Mouse (Mus musculus) hindbrain, embryonic 15.5 days (tissue): ENCODE results near the gene Fam83e. TPM values are rescaled to one million over a fixed set of nuclear protein-coding genes. Genes with fewer than 3 reads are reported as not detected.

Experiments
- ATAC-seq: fragments of 200-750 bp; cut with Nextera tagmentation; 2 replicates; pipeline ENCODE4 v1.8.0; 2017; ENCODE audit warnings: low read depth, moderate number of reproducible peaks, moderate TSS enrichment; ENCODE audit not compliant: low FRiP score
- H3K27ac ChIP-seq: fragments of 300-500 bp; sonication (generic); replicated peaks from 2 replicates; pipeline ENCODE4 v1.5.1; 2015; ENCODE audit warnings: mild to moderate bottlenecking, inconsistent platforms
- H3K27me3 ChIP-seq: fragments of 300-500 bp; sonication (generic); 2 replicates; pipeline ENCODE4 v1.6.1; 2015; ENCODE audit warnings: control low read depth, inconsistent platforms
- H3K36me3 ChIP-seq: fragments of 300-500 bp; sonication (generic); 2 replicates; pipeline ENCODE4 v1.6.1; 2015; ENCODE audit warnings: control low read depth, inconsistent platforms
- H3K4me1 ChIP-seq: fragments of 300-500 bp; sonication (generic); replicated peaks from 2 replicates; pipeline ENCODE4 v1.6.1; 2015; ENCODE audit warnings: control low read depth, inconsistent platforms
- H3K4me2 ChIP-seq: fragments of 300-500 bp; sonication (generic); 2 replicates; pipeline ENCODE4 v1.6.1; 2015; ENCODE audit warnings: moderate library complexity, mild to moderate bottlenecking, inconsistent platforms
- H3K4me3 ChIP-seq: fragments of 300-500 bp; sonication (generic); 2 replicates; pipeline ENCODE4 v1.5.1; 2015; ENCODE audit warnings: mild to moderate bottlenecking, inconsistent platforms
- H3K9ac ChIP-seq: fragments of 300-500 bp; sonication (generic); 2 replicates; pipeline ENCODE4 v1.6.1; 2015; ENCODE audit warnings: inconsistent platforms
- H3K9me3 ChIP-seq: fragments of 300-500 bp; sonication (generic); 2 replicates; pipeline ENCODE4 v1.6.1; 2016; ENCODE audit warnings: control low read depth, inconsistent platforms
- WGBS: fragments of 180-500 bp; shearing (Covaris S2); methylation state at CpG from one replicate; pipeline ENCODE4 v1.1.7; 2015; 5-methylcytosine and 5-hydroxymethylcytosine counted together
- polyA plus RNA-seq: library from polyadenylated mRNA; unstranded; fragments of >200 nt; fragmentation: Nextera tagmentation; extraction: Ambion mirVana; gene quantifications from 2 replicates; pipeline ENCODE4 v1.2.1, GENCODE M21; 2015

Gene Fam83e
- polyA plus RNA-seq, 1 experiment from 2014 or later = 0.57 TPM

DNA sequence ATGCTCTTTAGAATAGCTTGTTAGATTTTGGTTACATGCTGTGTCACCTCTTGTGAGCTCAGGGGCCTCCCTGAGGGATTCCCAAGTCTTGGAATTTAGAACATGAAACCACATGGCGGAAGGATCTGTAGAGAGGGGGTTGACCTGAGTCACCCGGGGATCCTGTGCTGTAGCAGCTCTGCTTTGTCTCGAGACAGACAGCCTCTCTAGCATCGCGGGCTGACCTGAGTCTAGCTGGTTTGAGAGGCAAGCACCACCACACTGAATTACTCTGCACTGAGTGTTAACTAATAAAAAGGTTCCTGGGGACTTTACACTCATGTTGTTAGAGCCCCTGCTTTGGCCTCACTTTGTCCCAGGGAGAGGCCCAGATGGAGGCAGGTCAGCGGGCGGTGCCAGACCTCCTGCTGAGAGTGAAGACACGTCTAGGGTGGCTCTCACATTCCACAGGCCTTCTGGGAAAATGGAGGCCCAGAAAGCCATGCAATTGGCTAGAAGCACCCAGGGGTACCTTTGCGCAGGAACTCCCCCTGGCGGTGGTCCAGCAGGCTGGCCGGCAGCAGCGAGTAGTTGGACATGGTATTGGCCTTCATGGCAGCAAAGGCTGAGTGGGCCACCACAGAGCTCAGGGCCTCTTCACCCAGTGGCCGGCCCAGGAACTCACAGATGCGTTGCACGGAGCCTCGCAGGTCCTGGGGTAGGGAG, 9.9 kb downstream of the Fam83e start:
- H3K27ac ChIP-seq = no peak overlapping the region
- H3K4me1 ChIP-seq = peaks cover 3% of the 10 kb centered on the region; the same call in 1 of the 2 replicates
- 0 out of 2 replicates have a peak, but pooled peaks cover 10% of the 10 kb centered on the region for H3K36me3 ChIP-seq
- no peaks in the 10 kb centered on the region for H3K27me3 ChIP-seq
- 16% methylated on average over 16 of the region's 16 CpGs for WGBS
- H3K4me3 ChIP-seq = no peak overlapping the region
- H3K9ac ChIP-seq = no peak overlapping the region
- no peak overlapping the region for H3K4me2 ChIP-seq
- no peak for ATAC-seq
- H3K9me3 ChIP-seq = no peaks in the 10 kb centered on the region

- no peaks in the 10 kb centered on the region for H3K9me3 ChIP-seq
- 83% methylated on average over 5 of the region's 5 CpGs for WGBS
- no peak overlapping the region for H3K9ac ChIP-seq
- H3K4me3 ChIP-seq = no peak overlapping the region
- peaks cover 3% of the 10 kb centered on the region; the same call in 1 of the 2 replicates for H3K4me1 ChIP-seq
- no peaks in the 10 kb centered on the region for H3K27me3 ChIP-seq
- no peak overlapping the region for H3K27ac ChIP-seq
- no peak for ATAC-seq
- no peak overlapping the region for H3K4me2 ChIP-seq
- no peaks in the 10 kb centered on the region for H3K36me3 ChIP-seq
Measured at GRCm38 (mm10) chr7:45733477-45733876, 12.5 kb downstream of the Fam83e start.

GRCm38 (mm10) chr7:45739162-45739763, 18.3 kb downstream of the Fam83e start:
- ATAC-seq = peak; percentile 88; the same call in 1 of the 2 replicates
- 0 out of 2 replicates have a peak, but pooled peaks cover 6% of the 10 kb centered on the region for H3K27me3 ChIP-seq

DNA sequence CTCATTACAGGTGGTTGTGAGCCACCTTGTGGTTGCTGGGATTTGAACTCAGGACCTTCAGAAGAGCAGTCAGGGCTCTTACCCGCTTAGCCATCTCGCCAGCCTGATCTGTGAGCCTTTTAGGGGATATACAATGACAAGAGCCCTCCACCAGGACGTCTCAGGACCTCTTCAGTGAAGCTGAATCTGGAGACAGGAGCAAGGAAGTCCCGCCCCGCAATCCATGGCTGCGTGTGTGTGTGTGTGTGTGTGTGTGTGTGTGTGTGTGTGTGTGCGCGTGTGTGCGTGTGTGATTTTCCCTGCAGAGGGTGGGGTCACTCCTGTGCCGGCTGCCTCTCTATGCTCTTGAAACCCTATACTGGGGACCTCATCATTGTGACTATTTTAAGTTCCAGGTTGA, 18.8 kb downstream of the Fam83e start:
- Histone ChIP-seq H3K9ac (no peak overlapping the region), H3K4me1 (no peaks in the 10 kb centered on the region), H3K4me2 (no peak overlapping the region), H3K27me3 (0 out of 2 replicates have a peak, but pooled peaks cover 6% of the 10 kb centered on the region), H3K9me3 (no peaks in the 10 kb centered on the region), H3K36me3 (no peaks in the 10 kb centered on the region), H3K4me3 (no peak overlapping the region), H3K27ac (no peak overlapping the region)
- 69% methylated on average over 10 of the region's 10 CpGs for WGBS
- no peak for ATAC-seq

More at GRCm38 (mm10) chr7:45739162-45739763, 18.3 kb downstream of the Fam83e start:
- H3K27ac ChIP-seq = no peak overlapping the region
- H3K4me1 ChIP-seq = no peaks in the 10 kb centered on the region
- H3K4me3 ChIP-seq = no peak overlapping the region
- H3K9ac ChIP-seq = no peak overlapping the region
- no peak overlapping the region for H3K4me2 ChIP-seq
- H3K36me3 ChIP-seq = no peaks in the 10 kb centered on the region
- 8% methylated on average over 9 of the region's 9 CpGs for WGBS
- no peaks in the 10 kb centered on the region for H3K9me3 ChIP-seq

DNA sequence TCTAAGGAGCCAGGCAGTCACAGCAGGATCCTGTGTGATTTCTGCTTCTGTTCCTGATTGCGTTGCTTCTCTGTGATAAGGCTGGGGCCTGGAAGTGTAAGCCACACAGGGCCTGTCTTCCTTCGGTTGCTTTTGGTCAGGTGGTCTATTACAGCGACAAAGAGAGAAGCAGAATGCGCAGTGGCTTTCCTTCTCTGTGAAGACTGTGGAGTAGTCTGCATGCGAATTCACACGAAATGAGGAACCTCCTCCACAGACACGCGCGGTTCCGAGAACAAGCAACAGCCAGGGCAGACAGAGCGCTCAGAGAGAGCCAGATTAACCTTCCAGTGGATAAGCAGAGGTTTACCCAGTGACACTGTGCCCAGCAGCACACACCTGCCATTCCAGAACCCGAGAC, 20.3 kb downstream of the Fam83e start:
- Histone ChIP-seq H3K9me3 (no peaks in the 10 kb centered on the region), H3K27ac (no peak overlapping the region), H3K4me2 (peak overlapping the region; percentile 36; the same call in 1 of the 2 replicates), H3K36me3 (no peaks in the 10 kb centered on the region), H3K9ac (no peak overlapping the region), H3K4me1 (no peaks in the 10 kb centered on the region), H3K4me3 (no peak overlapping the region), H3K27me3 (0 out of 2 replicates have a peak, but pooled peaks cover 6% of the 10 kb centered on the region)
- WGBS = 90% methylated on average over 12 of the region's 12 CpGs
- no peak for ATAC-seq

GRCm38 (mm10) chr7:45741777-45742176, 20.8 kb downstream of the Fam83e start:
- H3K36me3 ChIP-seq = no peaks in the 10 kb centered on the region
- H3K9ac ChIP-seq = no peak overlapping the region
- H3K9me3 ChIP-seq = no peaks in the 10 kb centered on the region
- H3K4me2 ChIP-seq = peak overlapping the region; percentile 36
- ATAC-seq = no peak
- WGBS = 39% methylated on average over 11 of the region's 11 CpGs
- 0 out of 2 replicates have a peak, but pooled peaks cover 6% of the 10 kb centered on the region for H3K27me3 ChIP-seq
- peak overlapping the region; percentile 10 for H3K4me3 ChIP-seq
- H3K27ac ChIP-seq = no peak overlapping the region
- H3K4me1 ChIP-seq = no peaks in the 10 kb centered on the region

GRCm38 (mm10) chr7:45742338-45742737, 21.3 kb downstream of the Fam83e start:
- H3K4me3 ChIP-seq = peak overlapping the region; percentile 10
- 39% methylated on average over 19 of the region's 19 CpGs for WGBS
- H3K36me3 ChIP-seq = no peaks in the 10 kb centered on the region

GRCm38 (mm10) chr7:45744387-45744786, 23.4 kb downstream of the Fam83e start:
- ATAC-seq = no peak
- Histone ChIP-seq H3K27ac (no peak overlapping the region), H3K4me3 (no peak overlapping the region), H3K36me3 (no peaks in the 10 kb centered on the region), H3K4me1 (no peaks in the 10 kb centered on the region), H3K9me3 (no peaks in the 10 kb centered on the region), H3K9ac (no peak overlapping the region), H3K27me3 (0 out of 2 replicates have a peak, but pooled peaks cover 6% of the 10 kb centered on the region), H3K4me2 (no peak overlapping the region)
- 39% methylated on average over 2 of the region's 2 CpGs for WGBS

More at GRCm38 (mm10) chr7:45742338-45742737, 21.3 kb downstream of the Fam83e start:
- H3K27ac ChIP-seq = no peak overlapping the region
- H3K9me3 ChIP-seq = no peaks in the 10 kb centered on the region
- no peak overlapping the region for H3K9ac ChIP-seq
- peak overlapping the region; percentile 36 for H3K4me2 ChIP-seq
- no peak for ATAC-seq
- no peaks in the 10 kb centered on the region for H3K4me1 ChIP-seq
- 0 out of 2 replicates have a peak, but pooled peaks cover 6% of the 10 kb centered on the region for H3K27me3 ChIP-seq

GRCm38 (mm10) chr7:45746518-45746917, 25.5 kb downstream of the Fam83e start:
- Histone ChIP-seq H3K4me1 (no peaks in the 10 kb centered on the region), H3K27ac (no peak overlapping the region), H3K4me2 (no peak overlapping the region), H3K9me3 (no peaks in the 10 kb centered on the region), H3K4me3 (no peak overlapping the region), H3K27me3 (0 out of 2 replicates have a peak, but pooled peaks cover 4% of the 10 kb centered on the region), H3K9ac (no peak overlapping the region), H3K36me3 (no peaks in the 10 kb centered on the region)
- no peak for ATAC-seq
- WGBS = 65% methylated on average over 6 of the region's 6 CpGs

DNA sequence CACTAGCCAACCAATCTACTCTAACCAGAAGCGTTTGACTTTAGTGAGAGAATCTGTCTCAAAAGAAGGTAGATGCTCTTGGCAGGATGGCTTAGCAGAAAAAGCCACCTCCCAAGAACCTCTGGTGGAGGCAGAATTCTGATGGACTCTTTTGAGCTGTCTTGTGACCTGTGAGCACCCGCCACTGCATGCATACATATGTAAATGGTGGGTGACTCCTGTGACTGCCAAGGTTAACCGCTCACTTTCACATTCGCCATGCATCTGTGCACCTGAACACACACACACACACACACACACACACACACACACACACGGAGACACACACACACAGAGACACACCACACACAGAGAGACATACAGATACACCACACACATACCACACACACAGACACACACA, 26.4 kb downstream of the Fam83e start:
- ATAC-seq = no peak
- no peaks in the 10 kb centered on the region for H3K9me3 ChIP-seq
- H3K4me3 ChIP-seq = no peak overlapping the region
- no peaks in the 10 kb centered on the region for H3K4me1 ChIP-seq
- no peaks in the 10 kb centered on the region for H3K27me3 ChIP-seq
- H3K4me2 ChIP-seq = no peak overlapping the region
- no peaks in the 10 kb centered on the region for H3K36me3 ChIP-seq
- H3K27ac ChIP-seq = no peak overlapping the region
- H3K9ac ChIP-seq = no peak overlapping the region
- 86% methylated on average over 5 of the region's 5 CpGs for WGBS

- 78% methylated on average over 7 of the region's 7 CpGs for WGBS
Measured at GRCm38 (mm10) chr7:45748110-45748509, 27.1 kb downstream of the Fam83e start.

DNA sequence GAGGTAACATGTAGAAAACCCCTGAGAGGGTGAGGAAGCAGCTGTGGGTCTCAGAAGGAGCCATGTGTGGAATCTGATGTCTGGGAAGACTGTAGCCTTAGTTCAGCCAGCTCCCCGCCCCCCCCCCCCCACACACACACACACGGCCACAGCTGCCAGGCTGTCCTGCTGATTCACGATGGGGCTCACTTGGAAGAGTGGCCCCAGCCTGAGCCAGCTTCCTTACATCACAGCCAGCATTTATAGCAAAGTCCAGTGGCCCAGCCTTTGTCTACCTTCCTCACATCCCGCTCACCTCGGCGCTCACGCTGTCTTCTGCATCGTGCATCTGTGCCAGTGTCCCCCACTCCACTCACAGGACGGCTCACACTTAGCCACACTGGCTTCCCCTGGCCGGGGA, 28.4 kb downstream of the Fam83e start:
- H3K9ac ChIP-seq = no peak overlapping the region
- 52% methylated on average over 8 of the region's 10 CpGs for WGBS

More at GRCm38 (mm10) chr7:45748110-45748509, 27.1 kb downstream of the Fam83e start:
- Histone ChIP-seq H3K36me3 (no peaks in the 10 kb centered on the region), H3K27ac (no peak overlapping the region), H3K9me3 (no peaks in the 10 kb centered on the region), H3K9ac (no peak overlapping the region), H3K4me3 (no peak overlapping the region), H3K27me3 (no peaks in the 10 kb centered on the region), H3K4me1 (no peaks in the 10 kb centered on the region), H3K4me2 (no peak overlapping the region)
- ATAC-seq = no peak

More for the DNA sequence above, 28.4 kb downstream of the Fam83e start:
- Histone ChIP-seq H3K36me3 (no peaks in the 10 kb centered on the region), H3K27me3 (no peaks in the 10 kb centered on the region), H3K9me3 (no peaks in the 10 kb centered on the region), H3K4me1 (no peaks in the 10 kb centered on the region), H3K27ac (no peak overlapping the region), H3K4me2 (no peak overlapping the region), H3K4me3 (no peak overlapping the region)
- no peak for ATAC-seq
